Mouse (Mus musculus): ENCODE measurements around the gene Tmem163. TPM values are rescaled to one million over a fixed set of nuclear protein-coding genes. Genes with fewer than 3 reads are reported as not detected.

Tmem163 gene
- polyA plus RNA-seq, 1 experiment from 2014 or later: 8.8 TPM

DNA sequence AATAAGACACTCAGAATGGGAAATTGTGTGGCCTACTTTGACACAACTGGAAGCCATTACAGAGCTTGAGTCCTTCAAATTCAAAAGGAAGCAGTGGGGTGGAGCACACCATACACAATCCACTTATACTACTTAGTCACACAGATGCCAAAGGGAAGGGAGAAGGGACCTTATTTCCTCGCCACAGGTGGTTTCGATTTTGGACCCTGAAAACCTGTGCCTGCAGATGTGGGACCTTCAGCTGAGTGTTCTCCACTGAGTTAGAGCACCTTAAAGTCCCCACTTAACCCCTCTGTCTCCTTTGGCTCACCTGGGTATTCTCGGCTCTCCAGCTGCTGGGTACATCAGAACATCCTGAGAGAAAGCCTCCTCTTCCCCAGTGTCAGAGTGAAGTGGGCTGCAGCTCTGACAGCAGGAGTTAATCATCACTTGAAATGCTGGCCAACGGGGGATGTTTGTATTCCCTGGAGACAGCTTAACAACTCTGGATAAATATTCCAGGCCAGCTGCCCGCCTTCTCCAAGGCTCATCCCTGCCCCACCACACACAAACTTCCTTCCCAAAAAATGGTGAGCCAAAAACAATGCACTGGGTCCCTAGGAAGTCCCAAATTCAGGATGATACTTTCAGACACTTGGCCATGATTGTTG lies 234.4 kb downstream of the Tmem163 start:
- peaks cover 28% of the 10 kb centered on the region for H3K36me3 ChIP-seq
- H3K9me3 ChIP-seq: peaks cover 9% of the 10 kb centered on the region
- H3K27ac ChIP-seq: 0 out of 2 replicates have a peak overlapping the region, but pooled peaks have one; percentile 1
- H3K27me3 ChIP-seq: no peaks in the 10 kb centered on the region
- peaks cover 55% of the 10 kb centered on the region for H3K4me1 ChIP-seq
- no peak for ATAC-seq (ENCODE audit: insufficient number of reproducible peaks, insufficient read depth, low FRiP score, low TSS enrichment, low read depth)
- H3K4me3 ChIP-seq: no peak overlapping the region
- WGBS: 26% methylated on average over 5 of the region's 5 CpGs
- H3K4me2 ChIP-seq: no peak overlapping the region
- H3K9ac ChIP-seq: no peak overlapping the region

DNA sequence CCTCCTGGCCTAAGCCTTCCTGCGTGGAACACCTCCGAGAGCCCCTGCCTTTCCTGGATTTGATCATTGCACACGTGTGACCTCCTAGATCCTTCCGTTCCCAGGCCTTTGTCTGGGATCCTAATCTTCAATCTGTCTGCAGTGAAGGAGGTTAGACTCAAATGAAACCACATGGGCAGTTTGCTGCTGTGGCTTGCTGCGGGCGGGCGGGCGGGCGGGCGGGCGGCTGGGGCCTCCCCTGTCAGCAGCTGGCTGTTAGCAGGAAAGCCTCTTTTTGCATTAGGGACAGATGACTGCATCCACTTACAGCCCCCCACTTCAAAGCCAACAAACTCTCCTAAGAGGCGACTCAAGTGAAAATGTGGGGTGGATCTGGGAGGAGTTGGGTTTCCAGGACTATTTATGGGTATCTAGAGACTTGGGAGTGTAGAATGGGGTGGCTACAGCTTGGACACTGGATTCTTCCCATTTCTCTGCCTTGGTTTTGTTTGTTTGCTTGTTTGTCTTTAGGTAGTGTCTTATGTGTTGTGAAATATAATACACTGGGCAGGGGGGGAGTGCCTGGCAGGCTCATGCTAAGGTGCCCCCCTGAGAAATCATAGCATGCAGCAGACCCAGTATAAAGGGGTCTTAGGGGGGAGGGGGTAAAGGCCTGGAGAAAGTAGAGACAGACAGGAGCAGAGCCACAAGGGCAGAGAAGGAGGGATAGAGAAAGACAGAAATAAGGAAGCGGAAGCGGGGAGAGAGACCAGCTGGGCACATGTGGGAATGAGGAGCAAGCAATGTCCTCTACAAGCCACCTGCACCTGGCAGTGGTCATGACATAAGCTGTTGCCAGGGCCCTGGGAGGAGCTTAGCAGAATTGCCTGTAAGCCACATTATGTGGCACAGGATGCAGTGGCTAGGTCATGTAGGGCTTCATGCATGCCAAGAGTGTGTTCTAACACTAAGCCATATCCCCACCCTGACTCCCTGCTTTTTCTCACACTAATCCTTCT lies 236.2 kb downstream of the Tmem163 start:
- ATAC-seq (ENCODE audit: insufficient number of reproducible peaks, insufficient read depth, low FRiP score, low TSS enrichment, low read depth): peak; percentile 68
- Histone ChIP-seq H3K4me1 (peaks cover 62% of the 10 kb centered on the region), H3K36me3 (peaks cover 17% of the 10 kb centered on the region), H3K4me3 (no peak overlapping the region), H3K4me2 (no peak overlapping the region), H3K27me3 (peaks cover 3% of the 10 kb centered on the region; the same call in 1 of the 2 replicates), H3K9ac (no peak overlapping the region), H3K27ac (peak overlapping the region; percentile 64), H3K9me3 (peaks cover 1% of the 10 kb centered on the region; the same call in 1 of the 2 replicates)
- WGBS: 20% methylated on average over 14 of the region's 14 CpGs

DNA sequence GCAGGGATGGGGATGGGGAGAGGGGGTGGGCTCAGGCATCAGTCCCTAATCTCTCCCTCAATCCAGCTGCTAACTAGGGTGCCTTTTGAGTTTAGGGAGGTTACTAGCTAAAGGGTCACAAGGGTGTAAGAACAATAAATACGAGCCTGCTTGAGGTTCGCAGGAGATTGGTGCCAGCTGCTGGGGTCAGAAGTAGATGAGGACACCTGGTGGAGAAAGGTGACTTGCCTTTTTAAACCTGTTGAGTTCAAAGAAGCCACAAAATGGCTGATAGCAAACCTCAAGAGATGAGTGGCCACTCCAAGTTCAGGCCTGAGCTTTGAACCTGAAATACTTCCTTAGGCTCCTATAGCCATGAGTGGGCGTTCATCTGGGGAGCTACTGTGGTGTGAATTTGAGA lies 237.6 kb downstream of the Tmem163 start:
- ATAC-seq (ENCODE audit: insufficient number of reproducible peaks, insufficient read depth, low FRiP score, low TSS enrichment, low read depth): no peak
- Histone ChIP-seq H3K27me3 (peaks cover 3% of the 10 kb centered on the region; the same call in 1 of the 2 replicates), H3K27ac (no peak overlapping the region), H3K9ac (no peak overlapping the region), H3K9me3 (no peaks in the 10 kb centered on the region), H3K4me1 (peaks cover 69% of the 10 kb centered on the region), H3K4me3 (no peak overlapping the region), H3K4me2 (no peak overlapping the region), H3K36me3 (0 out of 2 replicates have a peak, but pooled peaks cover 6% of the 10 kb centered on the region)
- 69% methylated on average over 3 of the region's 3 CpGs for WGBS

DNA sequence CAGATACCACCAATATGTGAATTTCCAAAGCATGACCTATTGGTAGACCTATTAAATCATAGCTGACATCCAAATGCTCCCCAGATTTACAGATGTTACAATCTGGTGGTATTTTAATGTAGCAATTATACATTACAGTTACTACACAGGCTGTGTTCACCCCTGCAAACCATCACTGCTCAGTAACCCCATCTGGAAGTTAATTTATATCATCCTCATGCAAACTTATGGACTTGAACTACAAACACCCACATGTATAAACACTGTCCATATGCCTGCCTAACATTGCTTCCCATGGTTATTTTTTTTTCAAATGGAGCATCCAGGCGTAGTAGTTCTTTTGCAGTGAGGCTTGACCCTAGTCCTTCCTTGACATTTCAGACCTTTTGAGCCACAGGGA lies 238.3 kb downstream of the Tmem163 start:
- H3K4me2 ChIP-seq: no peak overlapping the region
- 0 out of 2 replicates have a peak, but pooled peaks cover 3% of the 10 kb centered on the region for H3K36me3 ChIP-seq
- WGBS: 54% methylated on average over 1 of the region's 1 CpGs
- H3K9ac ChIP-seq: no peak overlapping the region
- peaks cover 3% of the 10 kb centered on the region; the same call in 1 of the 2 replicates for H3K27me3 ChIP-seq
- no peak overlapping the region for H3K27ac ChIP-seq
- peaks cover 69% of the 10 kb centered on the region for H3K4me1 ChIP-seq
- H3K4me3 ChIP-seq: no peak overlapping the region
- no peak for ATAC-seq (ENCODE audit: insufficient number of reproducible peaks, insufficient read depth, low FRiP score, low TSS enrichment, low read depth)
- H3K9me3 ChIP-seq: no peaks in the 10 kb centered on the region

DNA sequence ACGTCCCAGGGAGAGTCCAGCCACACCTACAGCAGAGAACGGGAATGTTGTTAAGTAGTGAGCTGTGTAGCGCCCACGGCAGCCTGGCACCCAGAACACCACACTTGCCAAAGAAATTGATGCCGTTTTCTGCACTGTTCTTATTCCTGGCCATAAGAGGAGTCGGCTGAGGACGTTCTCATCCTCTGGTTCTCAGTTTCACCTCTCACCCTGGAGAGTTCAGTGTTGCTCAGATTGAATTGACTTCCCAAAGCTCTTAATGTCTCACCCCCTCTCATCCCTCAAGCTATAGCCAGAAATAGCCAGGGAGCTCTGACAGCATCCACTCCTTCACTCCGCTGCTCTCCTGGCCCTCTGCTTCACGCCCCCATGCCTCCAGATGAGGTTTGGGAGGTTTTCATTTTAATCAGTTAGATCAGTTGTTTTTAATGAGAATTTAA lies 239.9 kb downstream of the Tmem163 start:
- H3K27me3 ChIP-seq: peaks cover 3% of the 10 kb centered on the region; the same call in 1 of the 2 replicates
- 0 out of 2 replicates have a peak, but pooled peaks cover 3% of the 10 kb centered on the region for H3K36me3 ChIP-seq
- H3K9me3 ChIP-seq: no peaks in the 10 kb centered on the region
- H3K9ac ChIP-seq: no peak overlapping the region
- 79% methylated on average over 9 of the region's 9 CpGs for WGBS
- H3K4me3 ChIP-seq: no peak overlapping the region
- ATAC-seq (ENCODE audit: insufficient number of reproducible peaks, insufficient read depth, low FRiP score, low TSS enrichment, low read depth): no peak
- H3K4me2 ChIP-seq: no peak overlapping the region
- no peak overlapping the region for H3K27ac ChIP-seq
- H3K4me1 ChIP-seq: peaks cover 57% of the 10 kb centered on the region

DNA sequence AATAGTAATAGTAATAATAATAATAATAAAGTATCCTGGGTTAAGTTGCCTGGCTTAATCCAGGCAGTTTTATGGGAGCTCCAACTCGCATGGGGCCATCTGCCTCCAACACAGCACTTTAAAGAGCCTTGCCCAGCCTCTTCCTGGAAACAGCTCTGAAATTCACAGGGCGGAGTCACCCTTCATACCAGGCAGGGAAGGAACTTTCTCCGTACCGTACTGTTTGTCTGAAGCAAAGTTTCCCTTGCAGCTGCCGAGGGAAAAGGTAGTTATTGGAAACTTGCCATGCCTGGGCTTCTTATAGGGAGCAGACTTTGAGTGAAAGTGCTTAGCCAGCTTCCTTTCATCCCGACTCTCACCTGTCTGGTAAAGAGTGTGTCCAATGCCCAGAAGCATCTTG lies 242.3 kb downstream of the Tmem163 start:
- Histone ChIP-seq H3K27me3 (peaks cover 3% of the 10 kb centered on the region; the same call in 1 of the 2 replicates), H3K27ac (no peak overlapping the region), H3K4me3 (no peak overlapping the region), H3K4me1 (peaks cover 48% of the 10 kb centered on the region), H3K36me3 (0 out of 2 replicates have a peak, but pooled peaks cover 3% of the 10 kb centered on the region), H3K4me2 (no peak overlapping the region), H3K9ac (no peak overlapping the region), H3K9me3 (no peaks in the 10 kb centered on the region)
- WGBS: 46% methylated on average over 6 of the region's 6 CpGs
- no peak for ATAC-seq (ENCODE audit: insufficient number of reproducible peaks, insufficient read depth, low FRiP score, low TSS enrichment, low read depth)

Other genes with a start within 250 kb of the Tmem163 start
- 0.17 TPM in 1 of 2 replicates, not detected in the other for gene Acmsd, start 49.9 kb upstream of the Tmem163 start, polyA plus RNA-seq (2015; fragmentation: Nextera tagmentation; extraction: Ambion mirVana)
- 100 and 109 TPM in 2 replicates for gene Ccnt2, start 94.6 kb upstream of the Tmem163 start, polyA plus RNA-seq (2015; fragmentation: Nextera tagmentation; extraction: Ambion mirVana)
- gene Map3k19, start 175.5 kb upstream of the Tmem163 start, polyA plus RNA-seq (2015; fragmentation: Nextera tagmentation; extraction: Ambion mirVana): not detected in 2 replicates
- 24.7 and 25.7 TPM in 2 replicates for gene Rab3gap1, start 189.2 kb upstream of the Tmem163 start, polyA plus RNA-seq (2015; fragmentation: Nextera tagmentation; extraction: Ambion mirVana)

All from embryonic facial prominence, embryonic 13.5 days (tissue).